Comparison of ENCODE assay signal across 7 mouse cellular contexts in genomic region chr11:106617821-106618580, GRCm38 (mm10).
"Had no signal": no experiment of that assay in that cellular context is flagged by ENCODE, and none has a peak within 500 bp of the region (broad histone marks: within the 10 kb centered on the region; RNA-seq: fewer than 3 reads in every experiment).

No protein-coding gene starts in this region.

- H3K9ac ChIP-seq: limb, embryonic 12.5 days; liver, embryonic 12.5 days; lung, embryonic 15.5 days; midbrain, embryonic 12.5 days had no signal

- H3K27me3 ChIP-seq: limb, embryonic 12.5 days; lung, embryonic 15.5 days; midbrain, embryonic 12.5 days had no signal

- DNase-seq: kidney, postnatal 25 days; thymus, postnatal 4 days had no signal

- H3K27ac ChIP-seq: limb, embryonic 12.5 days; liver, embryonic 12.5 days; lung, embryonic 15.5 days; midbrain, embryonic 12.5 days; stomach, postnatal 0 days had no signal

- H3K36me3 ChIP-seq: limb, embryonic 12.5 days; liver, embryonic 12.5 days; lung, embryonic 15.5 days; midbrain, embryonic 12.5 days had no signal

- H3K9me3 ChIP-seq: limb, embryonic 12.5 days; liver, embryonic 12.5 days; lung, embryonic 15.5 days; midbrain, embryonic 12.5 days had no signal

- H3K4me3 ChIP-seq: limb, embryonic 12.5 days; liver, embryonic 12.5 days; lung, embryonic 15.5 days; midbrain, embryonic 12.5 days had no signal
